Mouse (Mus musculus) stomach, postnatal 0 days (tissue): Measurements from ENCODE around the gene Cfap44.

Experiments
- CTCF ChIP-seq: IDR thresholded peaks from 2 replicates; pipeline ENCODE4 v1.5.1; 2016; ENCODE audit warnings: antibody characterized with exemption, low read depth, mild to moderate bottlenecking, moderate library complexity
- EP300 ChIP-seq: optimal IDR thresholded peaks from 2 replicates; pipeline ENCODE3; 2016; ENCODE audit warnings: antibody characterized with exemption

GRCm38 (mm10) chr16:44508025-44508424, 113.4 kb downstream of the Cfap44 start:
- TF ChIP-seq CTCF (no peak), EP300 (no peak)
